Mouse (Mus musculus): Measurements from ENCODE around the gene Gm4070. TPM values are rescaled to one million over a fixed set of nuclear protein-coding genes. Genes with fewer than 3 reads are reported as not detected.

Gene Gm4070
- polyA plus RNA-seq (2012; rRNA removed): 0.04 and 0.06 TPM in 2 replicates

DNA sequence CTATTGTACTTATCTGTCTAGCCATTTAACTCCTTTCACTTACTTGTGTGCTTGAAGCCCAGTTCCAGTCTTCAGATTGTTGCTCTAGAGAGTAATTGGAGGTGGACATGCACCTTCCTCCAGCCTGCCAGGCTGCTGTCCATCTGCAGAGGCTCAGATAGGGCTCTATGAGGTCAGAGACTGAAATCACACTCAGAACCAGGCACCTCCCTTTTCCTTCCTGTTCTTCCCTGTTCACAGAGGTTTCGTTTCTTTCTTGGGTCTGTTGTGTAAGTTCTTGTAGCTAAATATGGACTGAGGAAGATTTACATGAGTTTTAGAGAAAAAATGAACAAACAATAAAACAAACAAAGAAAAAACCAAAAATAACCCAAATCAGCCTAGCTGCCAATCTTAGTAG lies at the start of gene Gm4070:
Gm4070 (minus strand) TSS at position 156 of the 400 bp plus-strand sequence.

Other genes starting within 250 kb of the Gm4070 start
- 58.7 and 59.1 TPM in 2 replicates for gene Ilk, start 217.4 kb downstream of the Gm4070 start, polyA plus RNA-seq (2012; rRNA removed)
- 2.7 and 2.9 TPM in 2 replicates for gene Rrp8, start 216.6 kb downstream of the Gm4070 start, polyA plus RNA-seq (2012; rRNA removed)
- 248 and 466 TPM in 2 replicates for gene Taf10, start 209.6 kb downstream of the Gm4070 start, polyA plus RNA-seq (2012; rRNA removed)
- gene Tpp1, start 201.7 kb downstream of the Gm4070 start, polyA plus RNA-seq (2012; rRNA removed): 51.2 and 91.5 TPM in 2 replicates
- gene Dchs1, start 166.3 kb downstream of the Gm4070 start, polyA plus RNA-seq (2012; rRNA removed): 3.3 and 3.4 TPM in 2 replicates
- 111 and 124 TPM in 2 replicates for gene Mrpl17, start 142.9 kb downstream of the Gm4070 start, polyA plus RNA-seq (2012; rRNA removed)

Data from stomach, adult 2 months (tissue).